24 mouse cellular contexts compared by ENCODE assay signal in genomic region chr1:187676626-187677025, GRCm38 (mm10).
DNase-seq lines count a peak whose midpoint lies in the region; ATAC-seq lines count a peak whose summit lies in the region.
"Had no signal": no experiment of that assay in that cellular context is flagged by ENCODE, and none has a peak within 500 bp of the region (broad histone marks: within the 10 kb centered on the region; RNA-seq: fewer than 3 reads in every experiment).

No protein-coding gene starts in this region.

- H3K4me3 ChIP-seq in embryonic facial prominence, embryonic 10.5 days = no peak overlapping the region
- H3K4me3 ChIP-seq in neural tube, embryonic 15.5 days (replicated peaks) = no peak overlapping the region
- H3K4me3 ChIP-seq: heart, adult 2 months; heart, embryonic 10.5 days; heart, embryonic 13.5 days; hindbrain, embryonic 12.5 days; hindbrain, embryonic 15.5 days; intestine, embryonic 15.5 days had no signal

- H3K9me3 ChIP-seq in embryonic facial prominence, embryonic 10.5 days = no peaks in the 10 kb centered on the region
- H3K9me3 ChIP-seq in neural tube, embryonic 15.5 days (replicated peaks) = no peaks in the 10 kb centered on the region
- H3K9me3 ChIP-seq: heart, embryonic 10.5 days; heart, embryonic 13.5 days; hindbrain, embryonic 12.5 days; hindbrain, embryonic 15.5 days; intestine, embryonic 15.5 days had no signal

- no peak overlapping the region for H3K4me2 ChIP-seq in neural tube, embryonic 15.5 days
- H3K4me2 ChIP-seq: heart, embryonic 13.5 days; hindbrain, embryonic 12.5 days; hindbrain, embryonic 15.5 days; intestine, embryonic 15.5 days had no signal

- no peaks in the 10 kb centered on the region for H3K36me3 ChIP-seq in embryonic facial prominence, embryonic 10.5 days (replicated peaks)
- H3K36me3 ChIP-seq in neural tube, embryonic 15.5 days = no peaks in the 10 kb centered on the region
- H3K36me3 ChIP-seq: heart, embryonic 10.5 days; heart, embryonic 13.5 days; hindbrain, embryonic 12.5 days; hindbrain, embryonic 15.5 days; intestine, embryonic 15.5 days had no signal

- WGBS in embryonic facial prominence, embryonic 10.5 days = 48% methylated on average over 10 of the region's 10 CpGs
- WGBS in neural tube, embryonic 15.5 days = 83% methylated on average over 10 of the region's 10 CpGs

- DNase-seq in embryo, embryonic 10 days (ENCODE audit: low spot score) = peak; percentile 77
- DNase-seq in embryo, embryonic 10.5 days (ENCODE audit: low spot score) = peak; percentile 67
- peak; percentile 56 for DNase-seq in embryonic facial prominence, embryonic 10.5 days (ENCODE audit: low spot score)
- DNase-seq in hindlimb bud, embryonic 11.5 days (ENCODE audit: extremely low spot score, low read depth, low spot score) = peak; percentile 73
- DNase-seq in right cerebral cortex, postnatal 14 days = no peak
- no peak for DNase-seq in adrenal gland, postnatal 25 days
- DNase-seq: adrenal gland, adult 8-10 months; adrenal gland, postnatal 36 days; cerebellum, adult 18-20 months; cerebellum, adult 9-10 months; cerebellum, postnatal 14 days; forebrain, postnatal 0 days; gastrocnemius, postnatal 25 days; heart, adult 2 months; heart, postnatal 14 days had no signal

- peak overlapping the region; percentile 57; the same call in 1 of the 2 replicates for H3K27ac ChIP-seq in embryonic facial prominence, embryonic 10.5 days (replicated peaks)
- no peak overlapping the region for H3K27ac ChIP-seq in neural tube, embryonic 15.5 days (replicated peaks)
- H3K27ac ChIP-seq: heart, adult 2 months; heart, embryonic 10.5 days; heart, embryonic 13.5 days; hindbrain, embryonic 12.5 days; hindbrain, embryonic 15.5 days; intestine, embryonic 15.5 days had no signal

- no peak for ATAC-seq in neural tube, embryonic 15.5 days (ENCODE audit: low FRiP score)
- no peak for ATAC-seq in erythroid progenitor cell, adult 5-6 weeks (replicated peaks; ENCODE audit: low FRiP score, poor library complexity, severe bottlenecking)
- ATAC-seq: activated CD4-positive, CD25-positive, alpha-beta regulatory T cell, adult 4 months; forebrain, embryonic 14.5 days; forebrain, postnatal 0 days; intestine, embryonic 15.5 days had no signal

- H3K4me1 ChIP-seq in embryonic facial prominence, embryonic 10.5 days = peaks cover 52% of the 10 kb centered on the region
- H3K4me1 ChIP-seq in neural tube, embryonic 15.5 days = 0 out of 2 replicates have a peak, but pooled peaks cover 3% of the 10 kb centered on the region
- H3K4me1 ChIP-seq: hindbrain, embryonic 12.5 days; hindbrain, embryonic 15.5 days had no signal

- H3K27me3 ChIP-seq in embryonic facial prominence, embryonic 10.5 days (replicated peaks; ENCODE audit: low read depth, poor library complexity, severe bottlenecking) = no peaks in the 10 kb centered on the region
- H3K27me3 ChIP-seq in neural tube, embryonic 15.5 days (replicated peaks) = no peaks in the 10 kb centered on the region
- H3K27me3 ChIP-seq: heart, embryonic 13.5 days; hindbrain, embryonic 12.5 days; hindbrain, embryonic 15.5 days; intestine, embryonic 15.5 days had no signal

- H3K9ac ChIP-seq in neural tube, embryonic 15.5 days (replicated peaks) = no peak overlapping the region
- H3K9ac ChIP-seq: forebrain, postnatal 0 days; heart, embryonic 13.5 days; hindbrain, embryonic 12.5 days; hindbrain, embryonic 15.5 days; intestine, embryonic 15.5 days had no signal

Comparison
In these comparisons a context has a peak if more than half of its experiments do, and no peak if none do; other contexts are left out.
1. DNase-seq: peak in embryo, embryonic 10 days (single experiment), embryo, embryonic 10.5 days (single experiment), embryonic facial prominence, embryonic 10.5 days (single experiment) and hindlimb bud, embryonic 11.5 days (single experiment); none in right cerebral cortex, postnatal 14 days (single experiment) and adrenal gland, postnatal 25 days (single experiment).